Mouse (Mus musculus): ENCODE data around the gene Nhsl1. TPM values are rescaled to one million over a fixed set of nuclear protein-coding genes. Genes with fewer than 3 reads are reported as not detected.

Gene Nhsl1
- total and polyA plus RNA-seq, 3 experiments: not detected

GRCm38 (mm10) chr10:18491952-18492351, 173.2 kb downstream of the Nhsl1 start:
- Histone ChIP-seq H3K4me1 (ENCODE audit: control insufficient read depth in 1 of 2, insufficient read depth in 2 of 2, low read length in 2 of 2) (no peaks in the 10 kb centered on the region), H3K36me3 (ENCODE audit: control insufficient read depth in 1 of 2, insufficient read depth in 2 of 2, low read length in 2 of 2) (no peaks in the 10 kb centered on the region), H3K4me3 (ENCODE audit: control insufficient read depth in 1 of 2, insufficient read depth in 1 of 2, low read depth in 2 of 2, low read length in 2 of 2) (no peak overlapping the region), H3K27ac (ENCODE audit: control insufficient read depth, low read depth, low read length) (no peak overlapping the region), H3K9me3 (replicated peaks; ENCODE audit: insufficient read depth, low read length) (no peaks in the 10 kb centered on the region), H3K27me3 (ENCODE audit: control insufficient read depth in 1 of 2, insufficient read depth in 2 of 2, low read length in 2 of 2) (no peaks in the 10 kb centered on the region), H3K9ac (ENCODE audit: control insufficient read depth, low read depth, low read length, poor library complexity, severe bottlenecking) (no peak overlapping the region), H3K79me2 (ENCODE audit: control insufficient read depth, insufficient read depth, low read length, poor library complexity) (no peaks in the 10 kb centered on the region)
- peak; percentile 5 for DNase-seq (ENCODE audit: low read depth, low spot score)
- TF ChIP-seq RAD21 (IDR thresholded peaks at IDR 0.05; ENCODE audit: low read depth, low read length): no peak
- no peak for TF ChIP-seq GABPA (IDR thresholded peaks at IDR 0.05; ENCODE audit: low read depth, low read length)
- no peak for TF ChIP-seq ETS1 (IDR thresholded peaks at IDR 0.05; ENCODE audit: low read depth, low read length)
- no peak for TF ChIP-seq NELFE (IDR thresholded peaks at IDR 0.05; ENCODE audit: low read depth, low read length)
- no peak for TF ChIP-seq ELF1 (IDR thresholded peaks at IDR 0.05; ENCODE audit: low read depth, low read length)
- no peak for TF ChIP-seq MAZ (IDR thresholded peaks at IDR 0.05; ENCODE audit: low read depth, low read length)
- TF ChIP-seq MYC (IDR thresholded peaks at IDR 0.05; ENCODE audit: low read depth, low read length): no peak
- no peak for TF ChIP-seq MEF2A (IDR thresholded peaks at IDR 0.05; ENCODE audit: extremely low read depth, insufficient replicate concordance, low read depth, low read length, poor library complexity, severe bottlenecking)

GRCm38 (mm10) chr10:18493010-18493894, 174.5 kb downstream of the Nhsl1 start:
- no peak for DNase-seq (ENCODE audit: low read depth, low spot score)
- Histone ChIP-seq H3K9ac (ENCODE audit: control insufficient read depth, low read depth, low read length, poor library complexity, severe bottlenecking) (no peak overlapping the region), H3K36me3 (ENCODE audit: control insufficient read depth in 1 of 2, insufficient read depth in 2 of 2, low read length in 2 of 2) (no peaks in the 10 kb centered on the region), H3K27ac (ENCODE audit: control insufficient read depth, low read depth, low read length) (no peak overlapping the region), H3K79me2 (ENCODE audit: control insufficient read depth, insufficient read depth, low read length, poor library complexity) (no peaks in the 10 kb centered on the region), H3K27me3 (ENCODE audit: control insufficient read depth in 1 of 2, insufficient read depth in 2 of 2, low read length in 2 of 2) (no peaks in the 10 kb centered on the region), H3K4me3 (ENCODE audit: control insufficient read depth in 1 of 2, insufficient read depth in 1 of 2, low read depth in 2 of 2, low read length in 2 of 2) (no peak overlapping the region), H3K4me1 (ENCODE audit: control insufficient read depth in 1 of 2, insufficient read depth in 2 of 2, low read length in 2 of 2) (no peaks in the 10 kb centered on the region), H3K9me3 (replicated peaks; ENCODE audit: insufficient read depth, low read length) (no peaks in the 10 kb centered on the region)
- TF ChIP-seq NRF1 (IDR thresholded peaks at IDR 0.05; ENCODE audit: insufficient read depth, low read depth, low read length, poor library complexity, severe bottlenecking) (no peak), POLR2AphosphoS5 (IDR thresholded peaks at IDR 0.05; ENCODE audit: borderline replicate concordance, low read depth, low read length) (no peak), POLR2A (IDR thresholded peaks at IDR 0.05; ENCODE audit: control insufficient read depth in 1 of 2, insufficient read depth in 1 of 2, low read depth in 1 of 2, low read length in 2 of 2, poor library complexity in 1 of 2) (no peak), SMC3 (IDR thresholded peaks at IDR 0.05; ENCODE audit: low read depth, low read length) (no peak), KAT2A (conservative IDR thresholded peaks at IDR 0.05; ENCODE audit: low read depth, low read length) (no peak)

DNA sequence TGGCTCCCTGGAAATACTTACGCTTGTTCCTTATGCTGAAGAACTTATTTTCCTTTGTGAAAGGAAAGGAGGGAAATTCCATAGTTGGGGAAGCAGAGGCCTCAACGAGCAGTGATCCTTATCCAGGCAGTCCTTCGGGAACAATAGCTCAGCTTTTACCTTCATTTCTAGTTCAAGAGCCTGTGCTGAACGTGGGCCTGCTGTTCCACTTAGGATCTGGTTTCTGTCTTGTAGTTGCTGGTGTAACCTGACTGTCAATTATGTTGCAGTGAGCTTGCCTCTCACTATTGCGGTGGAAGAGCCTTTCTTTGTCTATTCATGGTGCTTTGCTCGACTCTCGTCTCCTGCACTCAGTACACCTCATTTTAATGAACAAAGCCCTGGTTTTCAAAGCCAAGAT, 175.5 kb downstream of the Nhsl1 start:
- H3K9ac ChIP-seq (ENCODE audit: control insufficient read depth, low read depth, low read length, poor library complexity, severe bottlenecking): no peak overlapping the region
- no peak for DNase-seq (ENCODE audit: low read depth, low spot score)
- H3K36me3 ChIP-seq (ENCODE audit: control insufficient read depth in 1 of 2, insufficient read depth in 2 of 2, low read length in 2 of 2): no peaks in the 10 kb centered on the region
- H3K9me3 ChIP-seq (replicated peaks; ENCODE audit: insufficient read depth, low read length): no peaks in the 10 kb centered on the region
- H3K79me2 ChIP-seq (ENCODE audit: control insufficient read depth, insufficient read depth, low read length, poor library complexity): no peaks in the 10 kb centered on the region
- no peak overlapping the region for H3K27ac ChIP-seq (ENCODE audit: control insufficient read depth, low read depth, low read length)
- no peak overlapping the region for H3K4me3 ChIP-seq (ENCODE audit: control insufficient read depth in 1 of 2, insufficient read depth in 1 of 2, low read depth in 2 of 2, low read length in 2 of 2)
- H3K4me1 ChIP-seq (ENCODE audit: control insufficient read depth in 1 of 2, insufficient read depth in 2 of 2, low read length in 2 of 2): no peaks in the 10 kb centered on the region
- H3K27me3 ChIP-seq (ENCODE audit: control insufficient read depth in 1 of 2, insufficient read depth in 2 of 2, low read length in 2 of 2): no peaks in the 10 kb centered on the region
- no peak for TF ChIP-seq CHD2 (IDR thresholded peaks at IDR 0.05; ENCODE audit: low read length)
- TF ChIP-seq ZKSCAN1 (IDR thresholded peaks at IDR 0.05; ENCODE audit: low read depth, low read length): no peak
- no peak for TF ChIP-seq USF1 (IDR thresholded peaks at IDR 0.05; ENCODE audit: low read depth, low read length)
- no peak for TF ChIP-seq NELFE (IDR thresholded peaks at IDR 0.05; ENCODE audit: low read depth, low read length)

Data from MEL (cell line).